Mouse (Mus musculus): ENCODE results near the gene Rfx2. TPM values are rescaled to one million over a fixed set of nuclear protein-coding genes. Genes with fewer than 3 reads are reported as not detected.
A peak's percentile ranks its signal among the peaks of the same experiment; 100 is the strongest.

Gene Rfx2
- polyA plus RNA-seq, 1 experiment from 2014 or later: 12.6 TPM

GRCm38 (mm10) chr17:56829171-56829570, 1.6 kb downstream of the Rfx2 start:
- H3K9ac ChIP-seq (ENCODE audit: low read depth, low read length): peak overlapping the region; percentile 92
- 31% methylated on average over 11 of the region's 11 CpGs for WGBS (ENCODE audit: insufficient replicate concordance)
- no peaks in the 10 kb centered on the region for H3K36me3 ChIP-seq (ENCODE audit: control insufficient read depth, insufficient read depth)
- H3K4me3 ChIP-seq (ENCODE audit: low read depth, low read length): peak overlapping the region; percentile 95
- no peaks in the 10 kb centered on the region; the same call in 1 of the 2 replicates for H3K27me3 ChIP-seq (ENCODE audit: control insufficient read depth, insufficient read depth, low read depth, low read length)
- H3K9me3 ChIP-seq (replicated peaks; ENCODE audit: control insufficient read depth, low read length): no peaks in the 10 kb centered on the region
- peaks cover 53% of the 10 kb centered on the region for H3K4me1 ChIP-seq (ENCODE audit: control insufficient read depth, low read depth, low read length)
- H3K4me2 ChIP-seq (ENCODE audit: low read depth, low read length): peak overlapping the region; percentile 80
- ATAC-seq (ENCODE audit: low read depth): no peak
- peak overlapping the region; percentile 87 for H3K27ac ChIP-seq (ENCODE audit: low read length)

- Histone ChIP-seq H3K4me1 (ENCODE audit: control insufficient read depth, low read depth, low read length) (peaks cover 52% of the 10 kb centered on the region), H3K9me3 (replicated peaks; ENCODE audit: control insufficient read depth, low read length) (no peaks in the 10 kb centered on the region), H3K27ac (ENCODE audit: low read length) (peak overlapping the region; percentile 92), H3K9ac (ENCODE audit: low read depth, low read length) (peak overlapping the region; percentile 42), H3K4me2 (ENCODE audit: low read depth, low read length) (peak overlapping the region; percentile 80), H3K36me3 (ENCODE audit: control insufficient read depth, insufficient read depth) (no peaks in the 10 kb centered on the region), H3K4me3 (ENCODE audit: low read depth, low read length) (peak overlapping the region; percentile 95), H3K27me3 (ENCODE audit: control insufficient read depth, insufficient read depth, low read depth, low read length) (no peaks in the 10 kb centered on the region; the same call in 1 of the 2 replicates)
- ATAC-seq (ENCODE audit: low read depth): peak; percentile 60
- 25% methylated on average over 2 of the region's 2 CpGs for WGBS (ENCODE audit: insufficient replicate concordance)
These were observed 4.1 kb downstream of the Rfx2 start for GRCm38 (mm10) chr17:56826718-56827117.

GRCm38 (mm10) chr17:56823352-56823751, 7.5 kb downstream of the Rfx2 start:
- Histone ChIP-seq H3K27ac (ENCODE audit: low read length) (peak overlapping the region; percentile 26), H3K4me2 (ENCODE audit: low read depth, low read length) (no peak overlapping the region), H3K9ac (ENCODE audit: low read depth, low read length) (no peak overlapping the region), H3K9me3 (replicated peaks; ENCODE audit: control insufficient read depth, low read length) (no peaks in the 10 kb centered on the region), H3K4me3 (ENCODE audit: low read depth, low read length) (no peak overlapping the region), H3K4me1 (ENCODE audit: control insufficient read depth, low read depth, low read length) (peaks cover 43% of the 10 kb centered on the region), H3K36me3 (ENCODE audit: control insufficient read depth, insufficient read depth) (no peaks in the 10 kb centered on the region), H3K27me3 (ENCODE audit: control insufficient read depth, insufficient read depth, low read depth, low read length) (no peaks in the 10 kb centered on the region)
- WGBS (ENCODE audit: insufficient replicate concordance): 60% methylated on average over 2 of the region's 2 CpGs
- no peak for ATAC-seq (ENCODE audit: low read depth)

GRCm38 (mm10) chr17:56822380-56822779, 8.4 kb downstream of the Rfx2 start:
- Histone ChIP-seq H3K9me3 (replicated peaks; ENCODE audit: control insufficient read depth, low read length) (no peaks in the 10 kb centered on the region), H3K4me3 (ENCODE audit: low read depth, low read length) (no peak overlapping the region), H3K9ac (ENCODE audit: low read depth, low read length) (no peak overlapping the region), H3K4me2 (ENCODE audit: low read depth, low read length) (no peak overlapping the region), H3K27ac (ENCODE audit: low read length) (no peak overlapping the region), H3K27me3 (ENCODE audit: control insufficient read depth, insufficient read depth, low read depth, low read length) (no peaks in the 10 kb centered on the region), H3K36me3 (ENCODE audit: control insufficient read depth, insufficient read depth) (no peaks in the 10 kb centered on the region), H3K4me1 (ENCODE audit: control insufficient read depth, low read depth, low read length) (peaks cover 42% of the 10 kb centered on the region)
- ATAC-seq (ENCODE audit: low read depth): no peak
- WGBS (ENCODE audit: insufficient replicate concordance): 71% methylated on average over 2 of the region's 2 CpGs

GRCm38 (mm10) chr17:56819694-56820111, 11.1 kb downstream of the Rfx2 start:
- Histone ChIP-seq H3K4me3 (ENCODE audit: low read depth, low read length) (no peak overlapping the region), H3K27ac (ENCODE audit: low read length) (peak overlapping the region; percentile 51; the same call in 1 of the 2 replicates), H3K4me2 (ENCODE audit: low read depth, low read length) (no peak overlapping the region), H3K4me1 (ENCODE audit: control insufficient read depth, low read depth, low read length) (peaks cover 19% of the 10 kb centered on the region), H3K9ac (ENCODE audit: low read depth, low read length) (no peak overlapping the region), H3K36me3 (ENCODE audit: control insufficient read depth, insufficient read depth) (no peaks in the 10 kb centered on the region), H3K27me3 (ENCODE audit: control insufficient read depth, insufficient read depth, low read depth, low read length) (no peaks in the 10 kb centered on the region), H3K9me3 (replicated peaks; ENCODE audit: control insufficient read depth, low read length) (no peaks in the 10 kb centered on the region)
- ATAC-seq (ENCODE audit: low read depth): no peak
- 61% methylated on average over 8 of the region's 8 CpGs for WGBS (ENCODE audit: insufficient replicate concordance)

GRCm38 (mm10) chr17:56819032-56819545, 11.7 kb downstream of the Rfx2 start:
- H3K4me1 ChIP-seq (ENCODE audit: control insufficient read depth, low read depth, low read length): peaks cover 22% of the 10 kb centered on the region
- H3K4me3 ChIP-seq (ENCODE audit: low read depth, low read length): no peak overlapping the region
- peak overlapping the region; percentile 16; the same call in 1 of the 2 replicates for H3K27ac ChIP-seq (ENCODE audit: low read length)
- H3K36me3 ChIP-seq (ENCODE audit: control insufficient read depth, insufficient read depth): no peaks in the 10 kb centered on the region
- WGBS (ENCODE audit: insufficient replicate concordance): 70% methylated on average over 6 of the region's 6 CpGs
- no peaks in the 10 kb centered on the region for H3K27me3 ChIP-seq (ENCODE audit: control insufficient read depth, insufficient read depth, low read depth, low read length)
- no peak overlapping the region for H3K4me2 ChIP-seq (ENCODE audit: low read depth, low read length)
- H3K9ac ChIP-seq (ENCODE audit: low read depth, low read length): no peak overlapping the region
- no peaks in the 10 kb centered on the region for H3K9me3 ChIP-seq (replicated peaks; ENCODE audit: control insufficient read depth, low read length)
- ATAC-seq (ENCODE audit: low read depth): no peak

GRCm38 (mm10) chr17:56818067-56818636, 12.7 kb downstream of the Rfx2 start:
- H3K4me2 ChIP-seq (ENCODE audit: low read depth, low read length): peak overlapping the region; percentile 19; the same call in 1 of the 2 replicates

GRCm38 (mm10) chr17:56815057-56815345, 15.8 kb downstream of the Rfx2 start:
- no peak overlapping the region for H3K9ac ChIP-seq (ENCODE audit: low read depth, low read length)
- ATAC-seq (ENCODE audit: low read depth): no peak
- no peaks in the 10 kb centered on the region for H3K27me3 ChIP-seq (ENCODE audit: control insufficient read depth, insufficient read depth, low read depth, low read length)
- H3K4me1 ChIP-seq (ENCODE audit: control insufficient read depth, low read depth, low read length): peaks cover 35% of the 10 kb centered on the region
- no peak overlapping the region for H3K4me3 ChIP-seq (ENCODE audit: low read depth, low read length)
- no peaks in the 10 kb centered on the region for H3K36me3 ChIP-seq (ENCODE audit: control insufficient read depth, insufficient read depth)
- H3K27ac ChIP-seq (ENCODE audit: low read length): no peak overlapping the region
- no peaks in the 10 kb centered on the region for H3K9me3 ChIP-seq (replicated peaks; ENCODE audit: control insufficient read depth, low read length)
- no peak overlapping the region for H3K4me2 ChIP-seq (ENCODE audit: low read depth, low read length)
- WGBS (ENCODE audit: insufficient replicate concordance): 92% methylated on average over 3 of the region's 3 CpGs

More at GRCm38 (mm10) chr17:56818067-56818636, 12.7 kb downstream of the Rfx2 start:
- Histone ChIP-seq H3K4me3 (ENCODE audit: low read depth, low read length) (0 out of 2 replicates have a peak overlapping the region, but pooled peaks have one; percentile 20), H3K27ac (ENCODE audit: low read length) (peak overlapping the region; percentile 48), H3K9ac (ENCODE audit: low read depth, low read length) (no peak overlapping the region), H3K9me3 (replicated peaks; ENCODE audit: control insufficient read depth, low read length) (no peaks in the 10 kb centered on the region), H3K4me1 (ENCODE audit: control insufficient read depth, low read depth, low read length) (peaks cover 26% of the 10 kb centered on the region), H3K36me3 (ENCODE audit: control insufficient read depth, insufficient read depth) (no peaks in the 10 kb centered on the region), H3K27me3 (ENCODE audit: control insufficient read depth, insufficient read depth, low read depth, low read length) (no peaks in the 10 kb centered on the region)
- WGBS (ENCODE audit: insufficient replicate concordance): 31% methylated on average over 11 of the region's 11 CpGs
- peak; percentile 76 for ATAC-seq (ENCODE audit: low read depth)

- Histone ChIP-seq H3K27ac (ENCODE audit: low read length) (no peak overlapping the region), H3K4me3 (ENCODE audit: low read depth, low read length) (no peak overlapping the region), H3K27me3 (ENCODE audit: control insufficient read depth, insufficient read depth, low read depth, low read length) (no peaks in the 10 kb centered on the region), H3K9ac (ENCODE audit: low read depth, low read length) (no peak overlapping the region), H3K4me1 (ENCODE audit: control insufficient read depth, low read depth, low read length) (peaks cover 34% of the 10 kb centered on the region), H3K36me3 (ENCODE audit: control insufficient read depth, insufficient read depth) (no peaks in the 10 kb centered on the region), H3K4me2 (ENCODE audit: low read depth, low read length) (no peak overlapping the region), H3K9me3 (replicated peaks; ENCODE audit: control insufficient read depth, low read length) (no peaks in the 10 kb centered on the region)
- ATAC-seq (ENCODE audit: low read depth): no peak
- 24% methylated on average over 24 of the region's 24 CpGs for WGBS (ENCODE audit: insufficient replicate concordance)
These were observed 16.3 kb downstream of the Rfx2 start for GRCm38 (mm10) chr17:56814316-56815056.
